Mouse (Mus musculus): ENCODE results near the gene Dtx3l.
"Not testable (repeated sequence)": the region's sequence is repeated elsewhere in the genome, so short reads cannot be mapped to it uniquely, and the experiment has no call there.

Dtx3l gene

DNA sequence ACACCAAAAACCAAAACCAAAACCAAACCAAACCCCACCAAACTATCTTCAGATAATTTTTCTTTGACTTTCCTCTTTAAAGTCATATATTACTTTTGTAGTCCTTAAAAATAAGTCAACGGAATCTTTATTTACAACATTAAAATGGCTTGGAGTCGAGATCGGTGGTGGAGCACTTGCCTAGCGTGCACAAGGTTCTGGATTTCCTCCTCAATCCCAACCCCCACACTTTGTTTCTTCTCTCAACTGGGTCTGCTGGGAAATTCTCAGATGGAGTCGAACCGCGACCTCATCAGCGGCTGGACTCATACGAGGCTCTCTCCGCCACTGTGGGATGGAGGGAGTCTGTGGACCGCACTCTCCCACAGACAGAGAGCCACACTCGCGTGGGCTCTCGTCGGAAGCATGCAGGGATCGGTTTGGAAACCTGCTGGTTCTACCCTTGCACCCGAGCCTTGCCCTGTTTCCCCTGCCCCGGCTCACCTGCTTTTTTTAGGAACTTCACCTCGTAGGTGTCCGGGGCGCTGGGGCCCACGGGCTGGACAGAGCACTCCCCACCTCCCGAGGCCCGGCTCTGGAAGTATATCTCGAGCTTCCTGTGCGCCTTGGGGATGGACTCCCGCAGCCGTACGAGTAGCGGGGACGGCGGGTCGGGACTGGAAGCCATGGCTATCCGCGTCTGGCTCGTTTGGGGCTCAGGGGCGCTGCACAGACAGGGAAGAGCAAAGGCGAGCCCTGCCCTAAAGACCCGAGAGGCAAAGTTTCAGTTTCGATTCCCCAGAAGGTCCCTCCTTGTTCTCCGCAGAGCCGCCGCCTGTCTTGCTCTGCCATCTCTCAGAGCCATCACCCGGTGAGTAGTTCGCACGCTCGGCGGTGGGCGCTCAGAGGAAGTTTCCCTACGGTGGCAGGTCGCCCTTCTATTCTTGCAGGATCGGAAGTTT lies at the start of gene Dtx3l, which contains the start of gene Parp9:
Gene Dtx3l (minus strand): TSS at position 941 of the 941 bp plus-strand sequence.
Gene Parp9 (plus strand): TSS at position 260 of the 941 bp plus-strand sequence.
- DNase-seq (ENCODE audit: low read depth in 1 of 2, low spot score in 2 of 2), result peak; percentile 31 to 53

DNA sequence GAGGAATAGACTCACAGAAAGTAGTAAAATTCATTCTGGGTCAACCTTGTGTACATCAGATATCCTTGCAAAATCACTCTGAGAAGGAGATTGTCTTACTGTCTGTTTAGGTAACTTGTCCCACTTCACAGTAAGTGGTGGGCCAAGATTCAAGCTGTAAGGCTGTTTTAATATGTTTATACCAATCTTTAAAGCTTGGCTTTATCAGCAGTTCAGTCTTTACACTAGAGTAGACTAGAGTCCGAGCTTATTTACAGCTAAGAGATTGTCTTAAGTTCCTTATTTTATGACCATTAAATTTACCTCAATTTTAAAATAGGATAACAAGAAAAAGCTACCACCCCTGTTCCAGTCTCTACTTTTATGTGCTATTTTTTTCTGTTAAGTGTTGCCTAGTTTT lies 49.0 kb upstream of the Dtx3l start:
- DNase-seq (ENCODE audit: low read depth in 1 of 2, low spot score in 2 of 2), result no peak

DNA sequence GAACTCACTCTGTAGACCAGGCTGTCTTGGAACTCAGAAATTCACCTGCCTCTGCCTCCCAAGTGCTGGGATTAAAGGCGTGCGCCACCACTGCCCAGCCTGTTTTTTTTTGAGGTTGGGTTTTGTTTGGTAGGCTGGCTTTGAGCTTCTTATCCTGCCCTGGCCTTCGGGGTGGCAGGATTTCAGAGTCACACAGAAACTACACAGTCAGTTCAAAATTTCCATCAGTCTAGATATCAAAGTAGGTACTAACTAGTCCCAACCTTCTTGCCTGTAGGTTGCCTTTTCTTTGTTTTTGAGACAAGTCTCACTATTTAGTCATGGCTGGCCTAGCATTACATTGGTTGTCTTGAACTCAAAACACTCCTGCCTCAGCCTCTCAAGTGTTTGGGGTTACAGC lies 45.5 kb upstream of the Dtx3l start:
- no peak for DNase-seq (ENCODE audit: low read depth in 1 of 2, low spot score in 2 of 2)

DNA sequence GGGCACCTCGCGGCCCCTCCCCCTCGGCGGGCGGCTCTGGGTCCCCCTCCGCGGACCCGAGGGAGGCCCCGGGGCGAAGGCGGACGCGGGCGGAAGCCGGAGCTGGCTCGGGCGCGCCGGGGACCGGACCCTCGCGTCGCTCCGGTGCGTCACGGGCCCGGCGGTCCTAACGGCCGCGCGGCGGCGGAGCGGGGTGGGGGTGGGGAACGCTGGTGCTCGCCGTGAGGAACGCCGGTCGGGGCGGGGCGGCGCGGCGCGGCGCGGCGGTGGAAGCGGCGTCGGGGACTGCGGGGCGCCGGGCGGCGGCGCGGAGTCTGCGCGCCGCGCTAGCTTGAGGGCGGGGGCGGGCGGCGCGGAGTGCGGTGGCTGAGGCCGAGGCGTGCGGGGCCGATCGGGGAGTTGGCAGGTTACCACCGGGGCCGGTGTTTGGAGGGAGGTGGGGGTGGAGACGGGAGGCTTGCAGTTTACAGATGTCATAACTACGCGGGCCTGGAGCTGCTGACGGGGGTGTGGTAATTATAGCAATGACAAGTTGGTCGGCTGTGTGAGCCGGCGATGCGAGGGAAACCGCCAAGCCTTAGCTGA lies 44.7 kb upstream of the Dtx3l start:
- DNase-seq (ENCODE audit: low read depth in 1 of 2, low spot score in 2 of 2), result peak; percentile 18 to 52

DNA sequence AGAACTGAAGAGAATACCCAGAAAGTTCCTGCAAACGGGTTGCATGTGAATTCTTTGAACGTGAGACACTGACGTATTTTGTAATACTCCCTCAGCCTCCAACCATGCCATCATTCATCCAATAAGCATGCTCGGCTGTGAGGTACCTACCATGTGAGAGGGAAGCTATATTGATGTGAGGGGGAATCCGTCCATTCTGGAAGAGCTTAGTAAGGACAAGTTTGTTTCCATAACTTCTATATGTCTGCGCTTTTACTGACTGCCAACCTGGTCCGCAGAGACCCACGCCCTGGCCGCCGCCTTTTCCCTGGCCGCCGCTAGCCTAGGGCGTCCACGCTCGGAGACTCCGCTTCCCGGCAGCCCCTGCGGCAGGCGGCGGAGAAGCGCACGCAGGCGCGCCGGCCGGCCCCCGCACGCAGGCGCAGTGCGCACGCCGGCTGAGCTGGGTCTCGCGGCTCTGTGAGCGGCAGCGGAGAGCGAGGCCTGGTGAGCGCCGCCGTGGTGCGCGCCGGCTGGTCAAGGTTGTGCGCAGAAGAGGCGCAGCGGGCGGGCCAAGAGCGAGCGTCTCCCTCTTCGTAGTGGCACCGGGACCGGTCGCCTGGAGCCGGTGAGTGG lies 44.1 kb upstream of the Dtx3l start:
- peak; percentile 65 to 86 for DNase-seq (ENCODE audit: low read depth in 1 of 2, low spot score in 2 of 2)

DNA sequence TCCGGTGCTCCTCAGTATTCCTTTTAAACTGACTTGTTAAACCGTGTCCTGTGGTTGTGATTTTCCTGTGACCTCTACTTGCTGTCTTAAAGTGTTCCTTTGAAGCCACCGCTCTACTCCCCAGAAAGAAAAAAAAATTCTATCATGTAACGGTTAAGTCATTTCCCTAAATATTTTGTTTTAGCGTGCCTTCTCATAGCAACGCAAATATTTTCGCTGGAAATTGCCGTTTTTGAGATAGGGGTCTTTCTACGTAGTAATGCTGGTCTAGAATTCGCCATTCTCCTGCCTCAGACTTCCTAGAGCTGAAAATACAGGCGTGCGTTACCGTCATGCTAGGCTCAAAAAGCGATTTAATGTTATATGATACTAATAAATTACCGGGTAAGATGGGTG lies 43.6 kb upstream of the Dtx3l start:
- no peak for DNase-seq (ENCODE audit: low read depth in 1 of 2, low spot score in 2 of 2)

DNA sequence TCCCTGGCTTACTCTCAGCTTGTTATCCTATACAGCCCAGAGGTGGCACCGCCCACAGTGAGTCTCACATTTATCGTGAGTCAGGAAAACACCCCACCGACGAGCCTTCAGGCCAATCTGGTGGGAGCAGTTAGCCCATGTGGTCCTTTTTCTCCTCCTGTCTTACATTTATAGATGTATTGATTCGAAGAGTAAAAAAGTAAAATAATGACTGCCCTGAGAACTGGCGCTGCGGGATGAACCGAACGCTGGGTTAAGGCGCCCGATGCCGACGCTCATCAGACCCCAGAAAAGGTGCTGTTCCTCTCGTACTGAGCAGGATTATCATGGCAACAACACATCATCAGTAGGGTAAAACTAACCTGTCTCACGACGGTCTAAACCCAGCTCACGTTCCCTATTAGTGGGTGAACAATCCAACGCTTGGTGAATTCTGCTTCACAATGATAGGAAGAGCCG lies 42.4 kb upstream of the Dtx3l start:
- DNase-seq (ENCODE audit: low read depth in 1 of 2, low spot score in 2 of 2), result peak; percentile 100

DNA sequence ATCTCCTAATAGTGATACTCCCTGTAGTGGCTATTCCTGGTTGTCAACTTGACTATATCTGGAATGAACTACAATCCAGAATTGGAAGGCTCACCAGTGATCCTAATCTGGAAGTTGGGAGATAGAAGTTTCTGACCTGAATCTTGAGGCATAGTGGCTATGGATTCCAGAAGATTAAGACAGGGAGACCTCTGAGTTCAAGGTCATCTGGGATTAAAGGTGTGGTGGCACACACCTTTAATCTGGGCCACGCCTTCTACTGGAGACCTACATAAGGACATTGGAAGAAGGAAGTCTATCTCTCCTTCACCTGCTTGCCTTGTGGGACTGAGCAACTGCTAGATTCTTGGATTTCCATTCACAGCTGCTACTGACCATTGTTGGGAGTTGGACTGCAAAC lies 39.5 kb upstream of the Dtx3l start, which contains the start of gene Kpna1:
Gene Kpna1 (plus strand): TSS at position 301 of the 400 bp plus-strand sequence.
- DNase-seq (ENCODE audit: low read depth in 1 of 2, low spot score in 2 of 2), result not testable (repeated sequence)

DNA sequence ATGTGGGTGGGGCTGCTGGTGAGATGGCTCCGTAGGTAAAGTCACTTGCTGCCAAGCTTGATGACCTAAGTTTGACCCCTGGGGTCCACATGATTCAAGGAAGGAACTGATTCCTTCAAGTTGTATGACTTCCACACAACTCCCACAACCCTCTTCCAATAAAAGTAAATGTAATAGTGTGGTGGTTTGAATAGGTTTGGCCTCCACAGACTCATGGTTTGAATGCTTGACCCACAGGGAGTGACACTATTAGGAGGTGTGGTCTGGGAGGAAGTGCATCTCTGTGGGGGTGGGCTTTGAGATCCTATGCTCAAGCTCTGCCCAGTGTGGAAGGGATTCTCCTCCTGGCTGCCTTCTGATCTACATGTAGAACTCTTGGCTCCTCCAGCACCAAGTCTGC lies 35.1 kb upstream of the Dtx3l start:
- DNase-seq (ENCODE audit: low read depth in 1 of 2, low spot score in 2 of 2), result no peak

DNA sequence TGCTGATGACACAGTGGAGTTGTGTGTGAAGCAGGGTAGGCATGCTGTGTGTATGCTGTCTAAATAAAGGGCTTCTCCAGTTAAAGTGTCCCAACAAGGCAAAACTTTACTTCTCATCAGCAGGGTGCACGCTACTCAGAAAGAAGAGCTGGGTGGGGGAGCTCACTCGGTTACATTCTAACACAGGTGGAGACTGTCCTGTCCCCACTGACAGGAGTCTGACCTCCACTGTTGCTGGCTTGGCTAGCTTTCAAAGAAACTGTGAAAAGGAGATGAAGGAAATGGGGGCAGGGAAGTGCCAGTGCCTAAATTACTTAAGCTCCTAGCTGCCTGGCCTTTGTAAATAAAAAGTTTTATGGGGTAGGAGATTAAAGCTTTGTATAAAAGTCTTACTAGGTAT lies 29.2 kb upstream of the Dtx3l start:
- DNase-seq (ENCODE audit: low read depth in 1 of 2, low spot score in 2 of 2), result no peak

DNA sequence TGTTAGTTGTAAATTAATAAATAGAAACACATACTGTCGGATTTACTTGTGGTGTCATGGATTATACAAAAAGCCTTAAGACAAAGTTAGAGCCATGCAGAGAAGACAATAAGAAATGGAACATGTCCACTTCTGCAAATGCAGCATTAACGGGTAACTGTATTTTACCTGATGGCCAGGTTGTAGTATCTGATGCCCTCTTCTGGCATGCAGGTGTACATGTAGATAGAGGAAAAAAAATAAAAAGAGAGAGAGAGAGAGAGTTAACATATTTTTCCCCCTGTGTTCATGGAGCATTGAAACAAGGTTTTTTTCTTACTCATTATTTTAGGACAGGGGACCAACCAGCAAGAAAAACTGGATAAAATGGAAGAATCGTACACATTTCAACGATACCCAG lies 28.4 kb upstream of the Dtx3l start:
- DNase-seq (ENCODE audit: low read depth in 1 of 2, low spot score in 2 of 2), result no peak

DNA sequence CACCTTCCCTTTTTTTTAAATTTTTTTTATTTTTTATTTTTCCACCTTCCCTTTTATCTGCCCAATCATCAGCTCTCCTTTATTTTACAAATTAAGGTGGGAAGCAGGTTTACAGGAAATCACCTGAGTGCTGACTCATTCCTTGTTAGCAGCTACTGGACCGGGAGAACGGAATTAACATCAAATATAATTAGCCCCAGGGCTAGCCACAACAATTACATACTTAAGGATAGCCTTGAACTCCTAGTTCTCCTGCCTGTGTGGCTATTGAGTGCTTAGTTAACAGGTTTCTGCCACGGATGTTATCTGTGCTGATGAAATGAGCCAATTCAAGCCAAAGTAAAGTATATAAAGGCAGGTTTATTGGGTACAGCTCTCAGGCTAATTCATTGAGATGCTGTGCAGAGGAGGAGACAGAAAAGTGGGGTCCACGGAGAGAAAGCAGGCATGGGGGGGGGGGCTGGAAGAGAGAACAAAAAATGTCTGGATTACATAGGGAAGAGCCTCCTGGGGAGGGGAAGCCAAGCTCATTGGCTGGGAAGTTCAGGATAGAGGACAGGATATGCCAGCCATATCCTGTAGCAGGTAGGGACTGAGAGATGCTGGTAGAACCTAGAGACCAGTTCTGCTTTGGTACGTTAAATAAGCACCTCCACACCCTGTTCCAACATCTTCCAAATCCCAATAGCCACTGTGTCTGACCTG lies 27.6 kb upstream of the Dtx3l start:
- DNase-seq (ENCODE audit: low read depth in 1 of 2, low spot score in 2 of 2), result no peak

DNA sequence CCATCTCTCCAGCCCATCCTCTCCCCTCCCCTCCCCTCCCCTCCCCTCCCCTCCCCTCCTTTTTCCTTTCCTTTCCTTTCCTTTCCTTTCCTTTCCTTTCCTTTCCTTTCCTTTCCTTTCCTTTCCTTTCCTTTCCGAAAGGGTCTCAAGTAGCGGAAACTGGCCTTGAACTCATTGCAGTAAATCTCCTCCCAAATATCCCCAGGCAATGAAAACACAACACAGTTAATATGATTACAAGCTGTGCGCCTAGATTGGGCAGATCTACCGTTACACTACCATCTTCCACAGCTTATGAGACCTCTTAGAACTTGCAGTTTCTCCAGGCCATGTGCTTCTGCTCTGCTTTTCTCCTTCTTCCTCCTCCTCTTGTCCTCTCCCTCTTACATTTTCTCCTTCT lies 27.0 kb upstream of the Dtx3l start:
- not testable (repeated sequence) for DNase-seq (ENCODE audit: low read depth in 1 of 2, low spot score in 2 of 2)

DNA sequence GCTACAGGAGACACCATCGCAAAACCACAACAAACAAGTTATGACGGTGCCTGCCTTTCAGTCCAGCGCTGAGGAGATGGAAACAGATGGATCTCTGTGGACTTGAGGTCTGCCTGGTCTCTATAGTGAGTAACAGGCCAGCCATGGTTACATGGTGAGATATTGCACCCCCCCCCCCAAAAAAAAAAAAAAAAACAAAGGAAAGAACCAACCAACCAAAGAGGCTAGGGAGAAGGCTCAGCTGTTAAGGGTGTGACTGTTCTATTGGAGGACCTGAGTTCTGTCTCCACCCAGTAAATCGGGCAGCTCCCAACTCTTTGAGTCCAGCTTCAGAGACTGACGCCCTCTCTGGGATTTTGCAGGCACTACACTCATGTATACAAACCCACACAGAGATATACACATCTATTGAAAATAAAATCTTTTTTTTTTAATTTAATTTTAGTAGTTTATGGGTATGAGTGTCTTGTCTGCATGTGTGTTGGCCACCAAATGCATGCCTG lies 13.7 kb upstream of the Dtx3l start:
- no peak for DNase-seq (ENCODE audit: low read depth in 1 of 2, low spot score in 2 of 2)

DNA sequence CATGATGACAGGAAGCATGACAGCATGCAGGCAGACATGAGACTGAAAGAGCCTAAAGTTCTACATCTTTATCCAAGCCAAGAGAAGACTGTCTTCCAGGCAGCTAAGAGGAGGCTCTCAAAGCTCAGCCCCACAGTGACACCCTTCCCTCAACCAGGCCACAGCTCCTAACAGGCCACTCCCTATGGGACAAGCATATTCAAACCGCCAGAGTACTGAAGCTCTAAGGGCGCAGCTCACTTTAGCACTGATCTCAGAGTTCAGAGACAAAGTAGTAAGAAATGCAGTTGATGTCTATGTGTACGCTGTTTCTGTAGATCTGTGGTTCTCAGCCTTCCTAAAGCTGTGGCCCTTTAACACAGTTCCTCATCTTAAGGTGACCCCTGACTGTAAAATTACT lies 12.3 kb upstream of the Dtx3l start:
- DNase-seq (ENCODE audit: low read depth in 1 of 2, low spot score in 2 of 2), result no peak

DNA sequence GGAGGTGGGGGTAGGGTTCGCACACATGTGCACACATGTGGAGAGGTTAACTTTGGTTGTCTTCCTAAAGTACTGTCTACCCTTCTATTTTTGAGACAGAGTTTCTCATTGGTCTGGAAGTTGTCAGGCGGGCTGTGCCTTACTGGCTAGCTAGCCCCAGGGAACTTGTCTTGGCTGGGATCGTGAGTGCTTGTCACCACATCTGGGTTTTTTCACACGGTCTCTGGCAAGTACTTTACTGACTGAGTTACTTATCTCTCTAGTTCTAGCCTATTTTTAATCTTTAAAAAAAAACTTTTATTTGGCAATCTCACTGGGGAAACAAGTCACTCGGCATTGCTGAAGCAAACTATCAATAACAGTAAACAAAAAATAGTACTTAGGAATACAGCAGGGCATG lies 10.3 kb upstream of the Dtx3l start:
- no peak for DNase-seq (ENCODE audit: low read depth in 1 of 2, low spot score in 2 of 2)

DNA sequence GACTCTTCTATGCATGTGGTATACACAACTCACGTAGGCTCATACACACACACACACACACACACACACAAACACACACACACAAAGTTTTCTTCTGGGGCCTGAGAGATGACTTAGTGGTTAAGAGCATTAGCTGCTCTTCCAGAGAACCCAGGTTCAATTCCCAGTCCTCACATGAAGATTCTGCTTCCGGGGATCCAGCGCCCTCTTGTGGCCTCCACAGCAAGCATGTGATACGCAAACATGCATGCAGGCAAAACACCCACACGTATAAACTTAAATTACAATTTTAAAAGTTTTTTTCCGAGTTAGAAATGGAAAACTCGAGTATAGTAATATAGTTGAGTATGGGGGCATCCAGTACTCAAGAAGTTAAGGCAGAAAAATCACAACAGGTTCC lies 2.4 kb upstream of the Dtx3l start:
- DNase-seq (ENCODE audit: low read depth in 1 of 2, low spot score in 2 of 2), result peak in 1 of 2 experiments; percentile 21

DNA sequence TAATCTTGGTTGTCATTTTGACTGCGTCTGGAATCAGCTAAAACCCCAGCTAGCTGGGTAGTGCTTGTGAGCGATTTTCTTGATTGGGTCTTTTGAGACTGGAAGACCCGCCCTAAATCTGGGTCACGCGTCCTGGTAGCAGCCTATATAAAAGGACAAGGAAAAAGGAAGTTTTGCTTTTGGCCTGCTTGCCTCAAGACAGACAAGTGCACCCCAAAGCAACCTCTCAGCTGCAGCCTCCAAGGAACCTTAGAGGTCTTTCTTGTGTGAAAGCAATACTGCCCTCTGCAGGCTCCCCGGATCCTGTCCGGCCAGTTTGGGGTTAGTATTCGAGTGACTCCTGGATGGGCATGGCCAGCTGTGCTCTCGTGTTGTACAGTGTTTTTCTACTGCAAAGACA lies 739 bp upstream of the Dtx3l start:
- peak; percentile 82 to 87 for DNase-seq (ENCODE audit: low read depth in 1 of 2, low spot score in 2 of 2)

DNA sequence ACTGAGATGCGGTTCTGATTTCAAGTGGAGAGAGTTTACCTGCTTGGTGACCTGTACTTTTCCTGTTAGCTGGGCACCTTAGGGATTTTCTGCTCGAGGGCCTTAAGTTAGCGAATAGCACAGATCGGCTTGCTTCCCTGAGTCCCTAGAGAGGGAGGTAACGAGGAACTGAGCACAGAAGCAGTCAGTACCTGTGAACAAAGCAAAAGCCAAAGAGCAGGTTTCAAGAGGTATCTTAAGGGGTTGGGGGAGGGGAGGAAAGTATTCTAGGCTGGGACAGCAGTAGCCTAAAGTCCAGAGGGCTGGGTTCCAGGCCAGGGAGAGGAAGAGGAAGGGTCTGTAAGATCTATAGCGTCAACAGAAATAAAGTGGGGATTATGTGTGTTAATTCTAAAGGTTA lies 310 bp upstream of the Dtx3l start:
- DNase-seq (ENCODE audit: low read depth in 1 of 2, low spot score in 2 of 2), result no peak

DNA sequence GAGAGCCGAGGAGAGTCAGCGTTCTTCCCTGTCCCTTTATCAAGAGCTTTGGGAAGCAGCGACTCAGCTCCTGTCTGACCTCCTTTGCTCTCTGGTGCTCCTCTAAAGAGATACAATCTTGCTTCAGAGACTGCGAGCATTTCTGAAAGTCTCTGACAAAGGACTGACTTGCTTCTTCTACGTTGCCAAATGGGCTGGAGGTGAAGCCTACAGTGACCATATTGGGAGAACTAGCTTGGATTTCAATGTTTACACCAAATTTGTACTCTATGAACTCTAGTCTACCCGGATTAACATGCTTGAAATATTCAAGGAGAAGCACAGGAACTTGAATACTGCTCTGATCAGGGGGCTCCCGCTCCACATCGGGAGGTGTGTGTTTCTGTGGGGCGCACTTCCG lies 5.8 kb downstream of the Dtx3l start:
- no peak for DNase-seq (ENCODE audit: low read depth in 1 of 2, low spot score in 2 of 2)

Data from monocyte, adult 2 months (primary cell).